Mouse (Mus musculus) natural killer cell, adult 2 months (primary cell): ENCODE results near the gene Atf5.

Experiments
- DNase-seq, 2 experiments: peaks; one replicate each; pipeline ENCODE4 v3.0.0; 2022; ENCODE audit warnings: low spot score in 2 of 2

Atf5 gene

DNA sequence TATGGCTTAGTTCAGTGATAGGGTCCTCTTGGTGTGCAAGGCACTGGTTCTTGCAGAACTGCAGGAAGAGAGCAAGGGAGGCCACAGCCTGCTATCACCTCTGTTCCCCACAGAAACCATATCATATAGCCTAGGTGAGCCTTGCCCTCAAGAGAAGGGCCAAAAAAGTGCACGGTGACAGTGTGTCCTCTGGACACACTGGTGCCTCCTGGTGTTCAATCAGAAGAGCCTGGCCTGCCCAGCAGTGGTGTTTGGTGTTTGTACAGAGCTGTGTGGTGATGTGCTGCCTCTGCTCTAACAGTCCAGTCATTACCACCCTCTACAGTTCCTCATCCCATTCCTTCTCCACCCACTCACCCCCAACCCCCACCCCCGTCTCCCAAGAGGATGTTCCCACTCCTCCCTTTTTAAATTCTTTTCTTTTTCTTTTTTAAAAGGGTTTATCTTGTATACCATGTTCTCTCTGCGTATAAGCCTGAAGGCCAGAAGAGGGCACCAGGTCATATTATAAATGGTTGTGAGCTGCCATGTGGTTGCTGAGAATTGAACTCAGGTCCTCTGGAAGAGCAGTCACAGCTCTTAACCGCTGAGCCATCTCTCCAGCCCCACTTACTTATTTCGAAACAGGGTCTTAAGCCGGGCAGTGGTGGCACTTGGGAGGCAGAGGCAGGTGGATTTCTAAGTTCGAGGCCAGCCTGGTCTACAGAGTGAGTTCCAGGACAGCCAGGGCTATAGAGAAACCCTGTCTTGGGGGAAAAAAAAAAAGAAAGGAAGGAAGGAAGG is 5.4 kb upstream of the Atf5 start:
- peak in 1 of 2 experiments; percentile 24 for DNase-seq

DNA sequence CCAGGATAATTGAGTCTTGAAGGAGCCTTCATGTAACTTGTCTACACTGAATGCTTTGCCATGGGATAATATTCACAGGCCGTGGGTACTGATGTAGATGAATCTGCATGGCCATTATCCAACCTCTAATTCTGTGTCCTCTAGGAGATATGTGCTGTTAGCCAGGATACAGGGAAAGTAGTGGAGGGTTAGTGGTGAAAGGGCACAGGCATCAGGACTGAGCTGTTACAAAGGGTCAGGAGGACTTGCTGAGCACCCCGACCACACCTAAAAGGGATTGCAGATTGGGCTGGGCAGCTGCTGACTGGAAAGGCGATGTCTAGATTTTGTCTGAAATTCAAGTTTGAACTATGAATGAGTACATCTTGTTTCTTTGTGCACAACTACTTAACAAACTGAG is 4.1 kb upstream of the Atf5 start:
- DNase-seq: no peak

DNA sequence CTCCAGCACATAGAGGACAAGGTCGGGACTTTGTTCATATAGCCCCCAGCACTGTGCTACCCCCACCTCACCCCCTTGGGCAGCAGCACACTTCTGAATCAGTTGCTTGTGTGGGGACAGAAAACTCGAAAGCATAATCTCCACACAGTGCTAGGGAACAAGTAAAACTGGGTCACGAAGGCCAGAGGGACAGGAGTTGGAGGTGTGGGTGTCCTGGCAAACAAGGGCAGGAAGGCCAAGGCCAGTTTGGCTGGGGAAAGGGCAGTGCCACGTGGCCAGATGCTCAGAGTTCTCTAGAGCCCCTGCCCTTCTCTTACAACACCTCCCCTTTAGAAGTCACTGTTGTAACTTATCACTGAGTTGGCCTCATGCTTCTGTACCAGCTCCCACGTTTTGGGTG is 3.4 kb upstream of the Atf5 start:
- no peak for DNase-seq

DNA sequence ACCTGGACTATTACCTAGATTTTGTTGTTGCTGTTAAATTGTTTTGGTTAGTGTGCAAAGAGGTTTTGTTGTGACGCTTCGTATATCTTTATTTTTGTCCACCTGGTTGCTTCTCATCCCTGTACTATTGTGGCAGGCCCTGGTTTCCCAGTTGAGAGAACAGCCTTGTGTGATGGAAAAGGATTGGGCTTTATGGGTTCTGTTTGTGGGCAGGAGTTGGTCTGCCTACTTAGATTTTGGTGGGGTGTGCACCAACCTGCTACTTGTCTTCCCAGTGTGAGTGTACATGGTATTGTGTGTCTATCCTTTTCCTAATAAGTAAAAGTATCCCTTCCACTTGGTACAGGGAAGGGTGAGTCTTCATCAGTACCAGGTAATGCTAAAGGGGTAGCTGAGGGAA is 2.9 kb upstream of the Atf5 start:
- no peak for DNase-seq

DNA sequence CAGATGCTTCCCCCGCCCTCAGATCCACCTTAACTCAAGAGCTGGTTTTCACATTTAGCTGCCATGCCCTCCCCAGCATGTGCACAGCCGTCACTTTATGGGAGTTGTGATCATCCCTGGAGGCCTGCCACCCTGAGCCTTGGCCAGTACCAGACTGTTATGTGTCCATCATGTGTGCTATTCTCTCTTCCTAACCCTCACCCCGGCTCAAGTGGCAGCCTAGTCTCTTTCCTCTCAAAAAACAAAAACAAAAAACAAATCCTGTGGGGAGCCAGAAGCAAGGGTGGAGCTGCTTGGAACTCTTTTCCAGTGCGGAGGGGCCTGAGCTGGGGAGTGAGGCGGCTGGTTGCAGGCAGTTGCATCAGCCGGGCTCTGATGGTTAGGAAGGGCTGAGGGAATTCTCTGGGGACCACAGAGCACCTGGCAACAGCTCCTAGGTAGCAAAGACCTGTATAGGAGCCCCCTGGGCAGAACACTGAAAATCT is 2.3 kb upstream of the Atf5 start:
- no peak for DNase-seq

DNA sequence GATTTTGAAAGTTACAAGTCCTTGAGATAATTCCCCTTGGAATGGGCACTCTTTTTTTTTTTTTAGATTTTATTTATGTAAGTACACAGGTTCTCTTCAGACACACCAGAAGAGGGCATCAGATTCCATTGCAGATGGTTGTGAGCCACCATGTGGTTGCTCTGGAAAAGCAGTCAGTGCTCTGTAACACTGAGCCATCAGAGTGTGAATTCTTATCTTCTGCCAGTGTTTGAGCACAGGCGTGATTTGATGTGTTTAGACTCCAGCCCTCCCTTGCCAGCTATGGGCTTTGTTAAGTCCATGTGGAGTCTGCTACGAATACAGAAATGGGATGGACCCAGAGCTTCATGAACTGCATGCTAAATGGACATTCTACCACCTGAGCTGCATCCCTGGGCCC is 1.7 kb upstream of the Atf5 start:
- no peak for DNase-seq

DNA sequence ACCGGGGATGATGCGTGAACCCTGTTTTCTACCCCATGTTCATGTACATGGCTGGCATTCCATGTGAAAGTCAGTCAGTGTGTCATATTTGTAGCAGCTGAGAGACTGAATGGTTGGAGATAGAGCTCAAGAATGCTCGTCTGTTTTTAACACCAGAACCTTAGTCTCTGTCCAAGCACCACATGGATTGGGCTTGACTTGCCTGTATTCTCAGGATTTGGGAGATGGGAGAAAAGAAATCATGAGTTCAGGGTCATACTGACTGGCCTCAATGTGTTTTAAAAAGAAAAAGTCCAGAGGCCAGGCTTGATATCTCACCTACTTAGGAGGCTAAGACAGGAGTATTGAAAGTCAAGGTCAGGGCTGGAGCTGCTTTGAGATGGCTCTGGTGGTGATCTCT is 983 bp upstream of the Atf5 start:
- no peak for DNase-seq

DNA sequence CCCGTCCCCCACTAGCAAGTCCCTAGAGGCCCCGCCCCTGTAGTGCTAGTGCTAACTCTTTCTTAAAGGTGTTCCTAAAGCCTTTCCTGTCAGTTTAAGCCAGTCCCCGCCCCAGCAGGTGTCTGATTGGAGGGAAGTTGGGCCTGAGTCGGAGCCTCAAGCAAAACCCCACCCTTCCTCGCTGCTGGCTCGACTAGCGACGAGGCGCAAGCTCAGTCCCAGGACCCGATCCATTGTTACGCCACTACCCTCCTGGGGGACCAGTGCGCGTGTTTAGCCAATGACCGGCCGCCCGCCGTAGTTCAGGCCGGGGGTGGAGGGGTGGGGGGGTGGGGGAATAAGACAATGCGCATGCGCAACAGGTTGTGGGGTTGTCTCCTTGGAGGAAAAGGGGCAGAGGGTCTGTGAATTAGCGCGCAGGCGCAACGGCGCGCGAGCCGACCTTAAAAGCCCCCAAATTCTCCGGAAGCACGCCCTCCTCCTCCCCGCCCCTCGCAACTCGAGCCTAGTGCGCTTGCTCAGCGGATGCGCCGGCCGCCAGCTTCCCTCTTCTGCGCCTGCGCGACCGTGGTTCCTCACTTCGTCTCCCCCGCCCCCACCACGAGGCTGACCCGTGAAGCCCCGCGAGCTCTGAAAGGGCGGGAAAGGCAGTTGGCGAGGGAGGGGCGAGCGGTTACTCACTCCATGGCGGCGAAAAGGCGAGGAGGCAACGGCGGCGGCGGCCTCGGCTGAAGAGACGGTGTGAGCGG is 563 bp downstream of the Atf5 start, which contains the start of the genes Nup62 and Il4i1:
Gene Nup62 (plus strand): TSS at position 368 of the 749 bp plus-strand sequence.
Gene Il4i1 (plus strand): TSS at position 667 of the 749 bp plus-strand sequence.
- DNase-seq: peak; percentile 99

DNA sequence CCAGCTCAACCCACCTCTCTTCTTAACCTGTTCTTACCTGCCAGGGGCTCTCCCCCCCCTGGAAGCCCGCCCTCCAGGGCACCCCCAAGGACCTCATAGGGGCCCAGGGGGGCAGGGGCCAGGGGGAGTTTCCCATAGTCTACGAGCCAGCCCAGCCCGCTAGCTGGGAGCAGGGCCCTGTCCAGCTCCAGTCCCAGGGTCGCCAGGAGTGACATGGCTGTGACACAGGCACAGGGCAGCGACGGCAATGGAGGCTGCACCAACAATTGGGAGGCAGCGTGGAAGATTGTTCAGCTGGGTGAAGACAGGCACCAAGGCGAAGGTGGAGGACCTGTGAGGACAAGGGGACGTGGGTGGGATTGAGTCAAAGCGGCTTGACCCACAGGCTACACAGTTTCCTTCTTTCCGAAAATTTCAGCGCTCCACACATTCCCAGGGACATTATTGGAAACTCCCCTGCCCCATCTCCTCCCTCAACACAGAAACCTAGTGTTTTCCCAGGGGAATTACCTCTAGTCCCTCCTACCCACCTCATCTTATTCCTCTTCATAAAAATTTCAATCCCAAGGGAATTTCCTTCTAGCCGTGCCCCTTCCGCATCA is 1.4 kb downstream of the Atf5 start:
- no peak for DNase-seq

DNA sequence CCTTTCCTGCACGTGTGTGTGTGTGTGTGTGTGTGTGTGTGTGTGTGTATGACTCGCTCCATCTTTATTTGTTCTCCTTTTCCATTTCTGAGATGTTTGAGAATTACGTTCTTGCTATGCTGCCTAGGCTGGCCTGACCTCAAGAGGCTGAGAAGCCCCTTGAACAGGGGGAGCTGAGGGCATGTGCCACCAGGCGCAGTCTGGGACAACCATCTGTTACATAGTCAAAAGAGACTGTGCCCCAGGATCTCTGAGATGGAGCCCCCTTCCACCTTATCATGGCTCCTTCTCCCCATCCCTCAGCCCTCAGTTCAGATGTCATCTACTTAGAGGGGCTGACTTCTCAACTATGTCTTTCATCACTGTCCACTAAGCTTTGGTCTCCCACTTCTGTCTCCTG is 2.0 kb downstream of the Atf5 start:
- no peak for DNase-seq

DNA sequence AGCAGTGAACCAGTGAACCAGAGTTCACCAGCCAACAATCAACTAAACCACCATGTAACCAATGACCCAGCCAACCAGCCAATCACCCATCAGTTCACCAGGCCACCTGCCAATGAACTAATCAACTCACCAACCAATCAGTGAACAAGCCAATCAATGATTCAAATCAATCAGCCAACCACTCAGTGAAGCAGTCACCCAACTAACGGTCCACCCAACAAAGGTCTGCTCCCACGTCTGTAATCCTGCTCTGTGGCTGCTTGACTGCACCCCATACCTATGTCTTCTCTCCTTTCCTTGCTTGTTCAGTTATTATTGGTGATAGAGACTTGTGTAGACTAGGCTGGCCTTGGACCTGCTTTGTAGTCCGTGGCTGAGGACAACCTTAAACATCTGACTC is 2.5 kb downstream of the Atf5 start:
- DNase-seq: no peak

DNA sequence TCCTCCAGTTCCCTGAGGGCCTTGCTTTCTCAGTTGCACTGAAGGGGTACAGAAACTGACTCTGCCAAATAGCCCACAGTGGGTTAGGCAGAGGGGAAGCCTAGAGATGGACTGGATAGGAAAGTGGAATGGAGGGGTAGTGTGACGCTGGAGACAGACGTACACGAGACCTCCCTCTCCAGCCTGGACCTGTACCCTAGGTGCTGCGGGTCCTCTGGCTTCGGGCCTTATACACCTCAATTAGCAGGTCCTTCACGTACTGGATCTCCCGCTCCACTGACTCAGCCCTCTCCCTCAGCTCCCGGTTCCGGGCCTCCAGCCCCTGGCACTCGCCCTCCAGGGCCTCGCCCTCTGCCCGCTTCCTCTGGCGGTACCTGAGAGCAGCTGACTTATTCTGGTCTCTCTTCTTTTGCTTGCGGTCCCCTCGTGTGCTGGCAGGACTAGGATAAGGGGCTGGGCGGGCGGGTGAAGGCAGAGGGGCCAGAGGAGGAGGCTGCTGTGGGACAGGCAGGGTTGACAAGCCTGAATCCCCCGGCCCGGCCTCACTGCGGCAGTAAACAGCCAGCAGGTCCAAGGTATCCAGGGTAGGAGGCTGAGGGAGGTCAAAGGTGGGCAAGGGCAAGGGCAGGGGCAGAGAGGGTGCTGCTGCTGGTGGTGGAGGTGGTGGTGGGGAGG is 3.7 kb downstream of the Atf5 start:
- DNase-seq: no peak

DNA sequence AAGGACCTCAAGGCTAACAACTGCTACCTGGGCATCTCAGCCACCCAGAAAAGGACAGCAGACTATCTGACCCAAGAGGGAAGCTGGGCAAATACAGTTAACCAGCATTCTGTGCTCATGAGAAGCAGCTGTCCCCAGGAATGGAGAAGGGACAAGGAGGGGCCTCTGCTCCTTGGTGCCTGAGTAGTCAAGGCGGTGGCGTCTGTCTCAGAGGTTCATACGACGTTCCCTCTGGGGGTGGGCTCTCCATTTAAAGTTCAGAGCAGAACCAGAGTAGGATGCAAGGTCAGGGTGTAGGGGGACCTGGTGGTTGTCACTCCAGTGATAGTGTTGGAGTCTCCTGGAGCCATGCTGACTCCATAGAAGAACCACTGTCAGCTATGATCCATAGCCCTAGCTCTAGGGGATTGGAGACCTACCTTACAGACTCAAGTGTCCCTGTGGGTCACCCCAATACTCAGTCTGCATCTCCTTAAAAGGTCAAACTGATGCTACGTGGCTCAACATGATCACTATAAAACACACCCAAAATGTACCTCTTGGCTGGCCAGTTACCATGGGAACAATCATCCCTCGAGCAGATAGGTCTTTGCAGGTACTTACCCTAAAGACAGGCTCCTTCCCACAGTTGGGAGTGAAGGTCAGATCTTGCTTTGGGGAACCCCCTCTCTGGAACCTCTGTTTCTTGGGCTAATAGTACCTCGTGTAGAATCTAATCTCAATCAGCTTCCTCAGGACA is 5.5 kb downstream of the Atf5 start:
- DNase-seq: no peak

DNA sequence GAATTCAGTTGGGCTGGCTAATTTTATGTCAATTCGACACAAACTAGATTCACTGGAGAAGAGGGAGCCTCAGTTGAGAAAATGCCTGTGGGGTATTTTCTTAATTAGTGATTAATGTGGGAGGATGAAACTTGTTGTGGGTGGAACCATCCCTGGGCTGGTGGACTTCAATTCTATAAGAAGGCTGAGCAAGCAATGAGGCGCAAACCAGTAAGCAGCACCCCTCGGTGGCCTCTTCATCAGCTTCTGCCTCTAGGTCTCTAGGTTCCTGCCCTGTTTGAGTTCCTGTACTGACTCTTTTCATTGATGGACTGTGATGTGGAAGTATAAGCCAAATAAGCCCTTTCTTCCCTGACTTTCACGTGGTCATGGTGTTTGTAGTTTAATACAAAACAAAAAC is 6.1 kb downstream of the Atf5 start:
- DNase-seq: no peak

DNA sequence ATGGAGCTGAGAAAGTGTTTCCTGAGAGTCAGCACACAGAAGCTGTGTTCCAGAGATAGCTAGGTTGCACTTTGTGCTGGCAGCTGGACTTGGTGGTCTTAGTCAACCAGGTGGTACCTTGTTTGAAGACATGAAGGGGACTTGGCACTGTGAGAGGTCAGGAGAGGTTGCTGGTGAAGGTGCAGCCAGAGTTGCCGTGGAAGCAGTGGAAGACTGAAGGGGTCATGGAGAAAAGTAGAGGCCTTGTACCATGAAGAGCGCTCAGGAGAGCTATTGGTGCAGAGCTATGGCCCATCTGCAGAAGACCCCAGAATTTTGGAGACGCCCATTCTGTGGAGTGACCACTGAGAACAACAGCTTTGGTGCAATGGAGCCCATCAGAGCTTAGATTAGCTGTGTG is 7.0 kb downstream of the Atf5 start:
- DNase-seq: no peak

DNA sequence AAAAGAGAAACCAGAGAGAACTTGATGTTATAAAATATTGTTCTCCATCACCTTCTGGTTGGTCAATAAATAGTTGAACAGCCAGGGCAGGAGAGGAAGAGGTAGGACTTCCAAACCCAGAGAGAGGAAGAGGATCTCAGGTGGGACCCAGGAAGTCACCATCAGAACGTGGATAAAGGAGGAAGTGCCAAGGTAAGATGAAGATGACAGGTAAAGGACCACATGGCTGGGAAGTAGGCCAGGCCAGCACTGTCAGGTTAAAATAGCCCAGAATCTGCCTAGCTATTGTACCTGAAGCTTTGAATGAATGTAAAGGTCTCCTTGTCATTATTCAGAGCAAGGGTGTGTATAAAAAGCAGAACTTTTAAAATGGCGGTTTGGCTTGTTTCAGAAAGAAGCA is 7.5 kb downstream of the Atf5 start:
- DNase-seq: no peak

DNA sequence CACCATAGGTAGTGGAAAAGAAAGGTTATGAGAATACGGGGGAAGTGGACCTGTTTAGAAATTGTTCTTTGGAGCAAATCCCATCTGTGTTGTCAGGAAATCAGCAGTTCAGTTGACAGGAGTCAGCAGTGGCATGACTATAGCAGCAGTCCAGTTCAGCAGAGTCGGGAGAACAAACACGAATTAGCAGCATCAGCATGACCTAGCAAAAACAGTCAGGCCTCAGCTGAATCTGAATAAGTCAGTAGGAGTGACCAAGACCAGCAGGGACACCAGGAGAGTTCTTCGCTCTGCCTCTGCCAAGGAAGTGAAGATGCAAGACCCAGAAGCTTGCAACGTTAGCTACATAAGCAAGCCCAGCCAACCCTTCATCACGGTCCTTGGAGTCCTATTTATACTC is 23.7 kb downstream of the Atf5 start:
- DNase-seq: no peak

DNA sequence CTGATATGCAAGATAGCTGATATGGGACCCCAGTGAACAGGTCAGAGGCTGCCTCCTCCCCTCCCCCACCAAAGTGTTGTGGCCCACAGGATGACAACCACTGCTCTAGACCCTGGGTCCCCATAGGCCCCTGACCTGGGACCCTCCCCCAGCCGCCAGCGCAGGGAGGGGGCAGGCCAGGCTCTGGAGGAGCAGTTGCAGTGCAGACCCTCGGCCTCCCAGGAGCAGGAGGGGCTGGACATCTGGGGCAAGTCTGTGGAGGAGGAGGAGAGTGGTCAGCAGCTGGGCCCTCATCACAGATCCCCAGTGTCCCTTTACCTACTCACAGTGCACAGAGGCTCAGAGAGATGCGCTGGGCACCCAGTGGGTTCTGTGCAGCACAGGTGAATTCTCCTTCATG is 26.4 kb downstream of the Atf5 start:
- DNase-seq: no peak

DNA sequence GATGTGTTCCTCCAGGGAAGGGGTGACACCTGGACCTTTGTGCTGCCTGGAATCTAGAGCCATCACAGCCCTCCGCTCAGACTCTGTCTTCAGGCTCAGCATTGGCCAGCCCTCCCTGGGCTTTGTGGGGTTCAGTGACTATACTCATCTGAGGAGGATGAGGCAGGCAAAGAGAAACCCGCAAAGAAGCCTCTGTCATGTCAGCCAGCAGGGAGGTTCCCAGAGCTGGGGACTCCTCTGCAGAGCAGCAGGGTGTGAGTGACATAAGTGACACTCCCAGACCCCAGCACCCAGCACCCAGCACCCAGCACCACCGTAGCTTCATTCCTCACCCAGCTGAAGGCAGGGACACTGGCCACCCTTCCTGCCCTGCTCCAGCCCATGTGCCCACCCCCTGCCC is 26.9 kb downstream of the Atf5 start:
- DNase-seq: no peak

DNA sequence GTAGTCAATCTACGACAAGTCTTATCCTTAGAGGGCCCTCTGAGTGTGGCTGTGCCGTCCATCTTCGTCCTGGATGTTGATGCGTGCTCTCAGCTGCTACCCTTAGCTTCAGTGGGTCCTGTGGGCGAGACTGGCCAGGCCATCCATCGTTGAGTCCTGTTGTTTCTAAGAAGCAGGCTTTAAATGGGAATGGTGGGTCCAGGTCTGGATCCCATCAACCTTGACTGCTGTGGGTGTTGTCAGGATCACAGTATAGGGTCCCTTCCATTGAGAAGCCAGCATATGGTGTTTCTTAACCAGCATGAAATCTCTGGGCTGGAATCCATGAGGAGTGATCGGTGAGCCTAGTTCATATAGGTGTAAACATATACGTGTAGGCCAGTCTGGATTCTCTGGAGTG is 36.4 kb downstream of the Atf5 start:
- DNase-seq: no peak

DNA sequence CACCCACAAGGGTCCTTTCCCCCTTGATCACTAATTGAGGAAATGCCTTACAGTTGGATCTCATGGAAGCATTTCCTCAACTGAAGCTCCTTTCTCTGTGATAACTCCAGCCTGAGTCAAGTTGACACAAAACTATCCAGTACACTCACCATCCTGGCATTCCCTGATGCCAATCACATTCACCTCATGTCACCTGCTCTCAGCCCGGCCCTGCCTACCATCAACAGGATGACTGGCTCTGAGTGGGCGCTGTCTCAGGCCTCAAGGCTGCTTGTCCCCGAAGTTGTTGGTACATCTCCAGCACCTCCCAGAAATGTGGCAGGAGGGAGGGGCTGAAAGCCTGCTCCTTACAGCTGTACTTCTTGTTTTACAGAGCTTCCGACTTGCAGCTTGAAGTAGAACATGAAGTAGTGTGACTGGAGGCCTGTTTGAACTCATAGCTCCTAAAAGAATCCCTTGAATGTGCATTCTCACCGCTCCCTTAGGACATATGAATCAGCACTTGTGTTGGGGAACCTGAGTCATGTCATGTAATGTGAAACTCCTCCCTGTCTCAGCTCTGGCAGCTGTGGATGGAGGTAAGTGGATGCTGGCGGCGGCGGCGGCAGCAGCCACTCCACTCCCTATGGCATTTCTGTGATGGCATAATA is 39.5 kb downstream of the Atf5 start:
- DNase-seq: no peak
